In genomic region chr4:122827651-122828050, GRCm38 (mm10) we compare ENCODE assay signal across 13 mouse cellular contexts. TPM values are rescaled to one million over a fixed set of nuclear protein-coding genes. Genes with fewer than 3 reads are reported as not detected.
DNase-seq lines count a peak whose midpoint lies in the region; ATAC-seq and TF ChIP-seq lines count a peak whose summit lies in the region.
"Had no signal": no experiment of that assay in that cellular context is flagged by ENCODE, and none has a peak within 500 bp of the region (broad histone marks: within the 10 kb centered on the region; RNA-seq: fewer than 3 reads in every experiment).

No protein-coding gene starts in this region.

- peak; percentile 64 for DNase-seq in heart, adult 11 months
- no peak for DNase-seq in heart, postnatal 4 days
- DNase-seq in liver, postnatal 0 days: no peak
- peak; percentile 58 for DNase-seq in intestine, embryonic 14.5 days (ENCODE audit: low spot score)
- DNase-seq in cerebellum, adult 9-10 months: no peak
- DNase-seq: adrenal gland, adult 8-10 months; cerebellum, adult 9-11 months; layer of hippocampus, adult 9-11 months had no signal

- 0 out of 2 replicates have a peak overlapping the region, but pooled peaks have one; percentile 36 for H3K27ac ChIP-seq in liver, embryonic 12.5 days
- H3K27ac ChIP-seq in liver, postnatal 0 days (ENCODE audit: low read depth): no peak overlapping the region
- H3K27ac ChIP-seq in intestine, embryonic 14.5 days (ENCODE audit: low read depth): peak overlapping the region; percentile 38; the same call in 1 of the 2 replicates
- peak overlapping the region; percentile 13; the same call in 1 of the 2 replicates for H3K27ac ChIP-seq in small intestine, adult 2 months (ENCODE audit: insufficient read depth, low read depth, low read length)
- H3K27ac ChIP-seq in forebrain, embryonic 15.5 days (replicated peaks): no peak overlapping the region
- H3K27ac ChIP-seq: limb, embryonic 10.5 days had no signal

- ATAC-seq in liver, embryonic 12.5 days: peak; percentile 80
- ATAC-seq in liver, postnatal 0 days: no peak
- peak; percentile 72 for ATAC-seq in intestine, embryonic 14.5 days (replicated peaks; ENCODE audit: low FRiP score, low TSS enrichment, low read depth)
- ATAC-seq in forebrain, embryonic 15.5 days (replicated peaks): no peak

- H3K36me3 ChIP-seq in liver, embryonic 12.5 days: no peaks in the 10 kb centered on the region
- H3K36me3 ChIP-seq in liver, postnatal 0 days (replicated peaks; ENCODE audit: insufficient read depth, low read length): no peaks in the 10 kb centered on the region
- H3K36me3 ChIP-seq in intestine, embryonic 14.5 days (ENCODE audit: control insufficient read depth, insufficient read depth, low read length): no peaks in the 10 kb centered on the region
- H3K36me3 ChIP-seq in small intestine, adult 2 months (ENCODE audit: control insufficient read depth, insufficient read depth, low read length): no peaks in the 10 kb centered on the region
- H3K36me3 ChIP-seq in forebrain, embryonic 15.5 days: no peaks in the 10 kb centered on the region
- H3K36me3 ChIP-seq: limb, embryonic 10.5 days had no signal

- H3K4me3 ChIP-seq in liver, embryonic 12.5 days: no peak overlapping the region
- H3K4me3 ChIP-seq in liver, postnatal 0 days (ENCODE audit: low read depth, low read length): no peak overlapping the region
- no peak overlapping the region for H3K4me3 ChIP-seq in intestine, embryonic 14.5 days (ENCODE audit: low read depth, low read length)
- no peak overlapping the region for H3K4me3 ChIP-seq in small intestine, adult 2 months (ENCODE audit: low read depth, low read length)
- no peak overlapping the region for H3K4me3 ChIP-seq in forebrain, embryonic 15.5 days
- H3K4me3 ChIP-seq: limb, embryonic 10.5 days; megakaryocyte, embryonic 14.5 days had no signal

- no peak overlapping the region; the same call in 1 of the 2 replicates for H3K9ac ChIP-seq in liver, embryonic 12.5 days
- H3K9ac ChIP-seq in liver, postnatal 0 days (replicated peaks): no peak overlapping the region
- H3K9ac ChIP-seq in intestine, embryonic 14.5 days (ENCODE audit: low read length): no peak overlapping the region
- H3K9ac ChIP-seq in forebrain, embryonic 15.5 days (replicated peaks): no peak overlapping the region

- H3K4me2 ChIP-seq in liver, embryonic 12.5 days: peak overlapping the region; percentile 16; the same call in 1 of the 2 replicates
- H3K4me2 ChIP-seq in liver, postnatal 0 days (ENCODE audit: low read depth, low read length): no peak overlapping the region
- no peak overlapping the region for H3K4me2 ChIP-seq in intestine, embryonic 14.5 days (ENCODE audit: low read length)
- H3K4me2 ChIP-seq in forebrain, embryonic 15.5 days (replicated peaks): no peak overlapping the region

- no peaks in the 10 kb centered on the region for H3K9me3 ChIP-seq in liver, embryonic 12.5 days (replicated peaks)
- H3K9me3 ChIP-seq in liver, postnatal 0 days (ENCODE audit: low read length): no peaks in the 10 kb centered on the region
- H3K9me3 ChIP-seq in intestine, embryonic 14.5 days (ENCODE audit: control insufficient read depth, low read length): no peaks in the 10 kb centered on the region
- no peaks in the 10 kb centered on the region for H3K9me3 ChIP-seq in forebrain, embryonic 15.5 days
- H3K9me3 ChIP-seq: limb, embryonic 10.5 days; megakaryocyte, embryonic 14.5 days had no signal

- H3K4me1 ChIP-seq in liver, embryonic 12.5 days: peaks cover 34% of the 10 kb centered on the region
- H3K4me1 ChIP-seq in liver, postnatal 0 days (ENCODE audit: insufficient read depth): no peaks in the 10 kb centered on the region
- no peaks in the 10 kb centered on the region for H3K4me1 ChIP-seq in intestine, embryonic 14.5 days (replicated peaks; ENCODE audit: control insufficient read depth, insufficient read depth, low read length)
- peaks cover 19% of the 10 kb centered on the region for H3K4me1 ChIP-seq in small intestine, adult 2 months (ENCODE audit: control insufficient read depth, insufficient read depth, insufficient read length, low read length)
- H3K4me1 ChIP-seq in forebrain, embryonic 15.5 days: 0 out of 2 replicates have a peak, but pooled peaks cover 5% of the 10 kb centered on the region
- H3K4me1 ChIP-seq: limb, embryonic 10.5 days had no signal

- no peak for TF ChIP-seq CTCF in liver, postnatal 0 days (IDR thresholded peaks at IDR 0.05; ENCODE audit: low read depth)
- TF ChIP-seq CTCF in small intestine, adult 2 months (IDR thresholded peaks at IDR 0.05; ENCODE audit: extremely low read depth, insufficient read length, insufficient replicate concordance, low read depth, low read length): no peak

- no peak for TF ChIP-seq EP300 in liver, postnatal 0 days (IDR thresholded peaks at IDR 0.05; ENCODE audit: low read depth)

- TF ChIP-seq POLR2A in small intestine, adult 2 months (IDR thresholded peaks at IDR 0.05; ENCODE audit: low read depth, low read length): no peak

- H3K27me3 ChIP-seq in liver, embryonic 12.5 days (replicated peaks): no peaks in the 10 kb centered on the region
- H3K27me3 ChIP-seq in liver, postnatal 0 days (ENCODE audit: insufficient read depth, low read length): no peaks in the 10 kb centered on the region
- H3K27me3 ChIP-seq in intestine, embryonic 14.5 days (replicated peaks; ENCODE audit: control insufficient read depth, insufficient read depth, low read length): no peaks in the 10 kb centered on the region
- no peaks in the 10 kb centered on the region for H3K27me3 ChIP-seq in small intestine, adult 2 months (ENCODE audit: control insufficient read depth, insufficient read depth, low read length)
- no peaks in the 10 kb centered on the region for H3K27me3 ChIP-seq in forebrain, embryonic 15.5 days
- H3K27me3 ChIP-seq: megakaryocyte, embryonic 14.5 days had no signal

RNA-seq across cellular contexts. Expression of gene Ppt1, which starts 8.4 kb away (rescaled TPM):
- total RNA-seq in heart, postnatal 4 days (2021): 10 to 100 TPM; 35.5 to 36.4 TPM
- polyA plus RNA-seq in liver, embryonic 12.5 days (2016; fragmentation: Nextera tagmentation; extraction: Ambion mirVana): 25.0 and 26.0 TPM in 2 replicates
- polyA plus RNA-seq in liver, postnatal 0 days (2015; fragmentation: Nextera tagmentation; extraction: Ambion mirVana): 18.6 and 20.3 TPM in 2 replicates
- 72.6 and 79.0 TPM in 2 replicates for polyA plus RNA-seq in intestine, embryonic 14.5 days (2014; fragmentation: Nextera tagmentation; extraction: Ambion mirVana)
- 6.9 and 10.1 TPM in 2 replicates for polyA plus RNA-seq in small intestine, adult 2 months (2012; rRNA removed)
- polyA plus RNA-seq in forebrain, embryonic 15.5 days (2015; fragmentation: Nextera tagmentation; extraction: Ambion mirVana): 71.6 and 73.6 TPM in 2 replicates

RNA-seq across cellular contexts. Expression of gene Cap1, which starts 58.2 kb away (rescaled TPM):
- 10 to 100 TPM; 88.9 to 90.8 TPM for total RNA-seq in heart, postnatal 4 days (2021)
- 30.3 and 31.6 TPM in 2 replicates for polyA plus RNA-seq in liver, embryonic 12.5 days (2016; fragmentation: Nextera tagmentation; extraction: Ambion mirVana)
- 22.3 and 28.4 TPM in 2 replicates for polyA plus RNA-seq in liver, postnatal 0 days (2015; fragmentation: Nextera tagmentation; extraction: Ambion mirVana)
- polyA plus RNA-seq in intestine, embryonic 14.5 days (2014; fragmentation: Nextera tagmentation; extraction: Ambion mirVana): 77.9 and 82.8 TPM in 2 replicates
- polyA plus RNA-seq in small intestine, adult 2 months (2012; rRNA removed): 46.5 and 85.8 TPM in 2 replicates
- polyA plus RNA-seq in forebrain, embryonic 15.5 days (2015; fragmentation: Nextera tagmentation; extraction: Ambion mirVana): 62.4 and 62.9 TPM in 2 replicates

Comparison
In these comparisons a context has a peak if more than half of its experiments do, and no peak if none do; other contexts are left out.
1. DNase-seq: peak in heart, adult 11 months (single experiment) and intestine, embryonic 14.5 days (single experiment); none in heart, postnatal 4 days (single experiment), liver, postnatal 0 days (single experiment) and cerebellum, adult 9-10 months (single experiment).
2. ATAC-seq: peak in liver, embryonic 12.5 days (single experiment) and intestine, embryonic 14.5 days (single experiment); none in liver, postnatal 0 days (single experiment) and forebrain, embryonic 15.5 days (single experiment).
3. H3K27ac ChIP-seq: peak in liver, embryonic 12.5 days (single experiment), intestine, embryonic 14.5 days (single experiment) and small intestine, adult 2 months (single experiment); none in liver, postnatal 0 days (single experiment) and forebrain, embryonic 15.5 days (single experiment).